Mouse (Mus musculus) bone marrow, adult 2 months (tissue): Measurements from ENCODE around the gene Tal1. TPM values are rescaled to one million over a fixed set of nuclear protein-coding genes. Genes with fewer than 3 reads are reported as not detected.

Experiments
- H3K27ac ChIP-seq: fragments of 200-500 bp; 2 replicates; pipeline ENCODE4 v1.5.1; 2012; ENCODE audit warnings: low read depth, mild to moderate bottlenecking, control low read depth, inconsistent platforms, low read length; ENCODE audit not compliant: control insufficient read depth, poor library complexity, insufficient read depth
- H3K4me1 ChIP-seq: fragments of 200-500 bp; 2 replicates; pipeline ENCODE4 v1.6.1; 2011; ENCODE audit warnings: low read length; ENCODE audit not compliant: control insufficient read depth, insufficient read depth
- H3K4me3 ChIP-seq: fragments of 200-500 bp; replicated peaks from 2 replicates; pipeline ENCODE3; 2011; ENCODE audit warnings: mild to moderate bottlenecking, low read depth, low read length, control low read depth; ENCODE audit not compliant: control insufficient read depth
- CTCF ChIP-seq: fragments of 200-500 bp; IDR thresholded peaks from 2 replicates; pipeline ENCODE4 v1.5.1; 2011; ENCODE audit warnings: low read length, control low read depth; ENCODE audit not compliant: control insufficient read depth, insufficient read depth
- POLR2A ChIP-seq: fragments of 200-500 bp; IDR thresholded peaks from 2 replicates; pipeline ENCODE4 v1.6.1; 2011; ENCODE audit warnings: low read depth, mild to moderate bottlenecking, control low read depth, low read length, borderline replicate concordance; ENCODE audit not compliant: control insufficient read depth
- WGBS: fragments of 180-500 bp; shearing (Covaris S2); methylation state at CpG from one replicate; pipeline ENCODE4 v1.1.7; 2018; 5-methylcytosine and 5-hydroxymethylcytosine counted together
- polyA plus RNA-seq: library from polyadenylated mRNA; stranded (reverse); fragments of >200 nt; gene quantifications from 2 replicates; pipeline ENCODE4 v1.2.4, GENCODE M21; 2011; ENCODE audit warnings: low replicate concordance; ENCODE audit not compliant: missing spikeins, insufficient read depth, insufficient read length

The Tal1 gene
- polyA plus RNA-seq, 1 experiment = 68.4 TPM

GRCm38 (mm10) chr4:115079821-115080349 lies 23.7 kb downstream of the Tal1 start:
- H3K4me1 ChIP-seq = no peaks in the 10 kb centered on the region; the same call in 1 of the 2 replicates
- WGBS = 81% methylated on average over 5 of the region's 5 CpGs
- no peak overlapping the region for H3K27ac ChIP-seq
- TF ChIP-seq POLR2A (no peak), CTCF (no peak)
- no peak overlapping the region for H3K4me3 ChIP-seq

GRCm38 (mm10) chr4:115083031-115083430 lies 26.8 kb downstream of the Tal1 start:
- Histone ChIP-seq H3K27ac (no peak overlapping the region), H3K4me1 (no peaks in the 10 kb centered on the region), H3K4me3 (no peak overlapping the region)
- 80% methylated on average over 3 of the region's 3 CpGs for WGBS
- TF ChIP-seq CTCF (no peak), POLR2A (no peak)

GRCm38 (mm10) chr4:115085522-115086095 lies 29.4 kb downstream of the Tal1 start:
- WGBS = 16% methylated on average over 6 of the region's 6 CpGs
- TF ChIP-seq CTCF (peak; percentile 100), POLR2A (no peak)
- no peaks in the 10 kb centered on the region for H3K4me1 ChIP-seq

DNA sequence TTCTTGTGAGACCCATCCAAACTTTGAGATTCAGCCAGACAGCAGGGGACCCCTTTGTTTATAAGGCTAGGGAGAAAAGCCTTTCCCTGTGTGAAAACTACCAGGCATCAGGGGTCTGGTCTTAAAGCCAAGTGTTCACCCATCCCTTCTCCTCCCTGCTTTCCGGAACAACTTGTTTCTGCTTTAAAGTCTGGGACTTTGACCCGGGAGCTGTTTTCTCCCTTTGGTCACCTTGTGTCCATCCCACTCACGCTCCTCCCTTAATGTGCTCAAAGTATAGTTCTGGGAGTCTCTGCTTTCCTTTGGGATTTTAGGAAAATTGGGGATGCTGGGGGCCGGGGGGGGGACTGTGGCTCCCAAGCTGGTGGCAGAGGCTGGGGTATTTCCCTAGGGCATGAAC lies 30.0 kb downstream of the Tal1 start:
- Histone ChIP-seq H3K4me3 (no peak overlapping the region), H3K4me1 (no peaks in the 10 kb centered on the region), H3K27ac (no peak overlapping the region)
- no peak for TF ChIP-seq CTCF
- no peak for TF ChIP-seq POLR2A
- 83% methylated on average over 4 of the region's 4 CpGs for WGBS

More at GRCm38 (mm10) chr4:115085522-115086095, 29.4 kb downstream of the Tal1 start:
- Histone ChIP-seq H3K4me3 (no peak overlapping the region), H3K27ac (no peak overlapping the region)

GRCm38 (mm10) chr4:115086763-115087415 lies 30.7 kb downstream of the Tal1 start:
- TF ChIP-seq POLR2A (no peak), CTCF (no peak)
- H3K4me3 ChIP-seq = no peak overlapping the region
- 71% methylated on average over 3 of the region's 3 CpGs for WGBS
- no peaks in the 10 kb centered on the region for H3K4me1 ChIP-seq
- no peak overlapping the region for H3K27ac ChIP-seq

GRCm38 (mm10) chr4:115088611-115089338 lies 32.5 kb downstream of the Tal1 start, which contains the start of gene Pdzk1ip1:
TSS of gene Pdzk1ip1 (plus strand) at chr4:115088708.
- Histone ChIP-seq H3K4me3 (peak within 1 kb of the TSS; percentile 85), H3K4me1 (no peaks in the 10 kb centered on the region), H3K27ac (peak within 1 kb of the TSS; percentile 86)
- TF ChIP-seq CTCF (no peak), POLR2A (peak; percentile 69; the same call in 1 of the 2 replicates)
- WGBS = 7% methylated on average over 11 of the region's 11 CpGs

- TF ChIP-seq POLR2A (no peak), CTCF (no peak)
- whole genome bisulfite sequencing = 76% methylated on average over 2 of the region's 2 CpGs
- Histone ChIP-seq H3K4me1 (no peaks in the 10 kb centered on the region; the same call in none of the 2 replicates), H3K4me3 (peak overlapping the region; percentile 56), H3K27ac (peak overlapping the region; percentile 13; the same call in 1 of the 2 replicates)
These were observed 34.4 kb downstream of the Tal1 start for GRCm38 (mm10) chr4:115090592-115090991.

GRCm38 (mm10) chr4:115091806-115092205 lies 35.6 kb downstream of the Tal1 start:
- Histone ChIP-seq H3K4me1 (no peaks in the 10 kb centered on the region; the same call in none of the 2 replicates), H3K27ac (no peak overlapping the region), H3K4me3 (no peak overlapping the region)
- TF ChIP-seq POLR2A = no peak
- no peak for TF ChIP-seq CTCF
- 93% methylated on average over 3 of the region's 3 CpGs for WGBS
